Mouse (Mus musculus): ENCODE results near the gene Adar.

GRCm38 (mm10) chr3:89723400-89724084 lies 8.7 kb downstream of the Adar start:
- no peak for TF ChIP-seq CTCF (IDR thresholded peaks at IDR 0.05; ENCODE audit: control insufficient read depth, insufficient read depth, insufficient read length)
- no peak for TF ChIP-seq CEBPB (IDR thresholded peaks at IDR 0.05; ENCODE audit: low read depth)
- no peak for TF ChIP-seq MYOD1 (IDR thresholded peaks at IDR 0.05; ENCODE audit: control insufficient read depth, insufficient read length, low read depth)
- TF ChIP-seq USF1 (IDR thresholded peaks at IDR 0.05; ENCODE audit: low read depth) = no peak
- TF ChIP-seq MAX (IDR thresholded peaks at IDR 0.05) = no peak

Data from C2C12 (cell line).